Mouse (Mus musculus) megakaryocyte, embryonic 14.5 days (primary cell): ENCODE measurements at regions not wholly inside any gene's neighbourhood (a gene's known extent, or its start where the extent isn't known, plus 50 kb on each side); places are given as distances from the start of the nearest gene placed in this dataset.

ENCODE experiments used
- H3K27me3 ChIP-seq: replicated peaks from 2 replicates; pipeline ENCODE3; 2012; ENCODE audit warnings: inconsistent platforms
- H3K36me3 ChIP-seq: replicated peaks from 2 replicates; pipeline ENCODE3; 2012; ENCODE audit warnings: low read length, inconsistent platforms, mixed read lengths
- H3K4me1 ChIP-seq: 2 replicates; pipeline ENCODE4 v1.6.1; 2012; ENCODE audit warnings: inconsistent platforms
- H3K4me3 ChIP-seq: replicated peaks from 2 replicates; pipeline ENCODE3; 2012; ENCODE audit warnings: moderate library complexity, mild to moderate bottlenecking, inconsistent platforms
- H3K9me3 ChIP-seq: 2 replicates; pipeline ENCODE4 v1.6.1; 2012; ENCODE audit warnings: inconsistent platforms
- FLI1 ChIP-seq: IDR thresholded peaks from 2 replicates; pipeline ENCODE4 v1.6.1; 2012; ENCODE audit warnings: low read length, inconsistent platforms, mixed read lengths
- GATA1 ChIP-seq: IDR thresholded peaks from 3 replicates; pipeline ENCODE4 v1.6.1; 2012; ENCODE audit warnings: mixed read lengths, low read length, inconsistent platforms, borderline replicate concordance

GRCm38 (mm10) chr13:101237035-101237434, 403.8 kb upstream of the Slc30a5 start:
- H3K36me3 ChIP-seq, result no peaks in the 10 kb centered on the region
- H3K4me1 ChIP-seq, result peaks cover 12% of the 10 kb centered on the region; the same call in 1 of the 2 replicates
- H3K9me3 ChIP-seq, result no peaks in the 10 kb centered on the region
- no peak overlapping the region for H3K4me3 ChIP-seq
- H3K27me3 ChIP-seq, result no peaks in the 10 kb centered on the region
- TF ChIP-seq FLI1, result no peak
- TF ChIP-seq GATA1, result no peak

- Histone ChIP-seq H3K4me3 (no peak overlapping the region), H3K9me3 (no peaks in the 10 kb centered on the region), H3K36me3 (no peaks in the 10 kb centered on the region), H3K4me1 (peaks cover 12% of the 10 kb centered on the region; the same call in 1 of the 2 replicates), H3K27me3 (peaks cover 3% of the 10 kb centered on the region)
- no peak for TF ChIP-seq GATA1
- TF ChIP-seq FLI1, result no peak
These were observed 402.6 kb upstream of the Slc30a5 start for GRCm38 (mm10) chr13:101235846-101236245.

- Histone ChIP-seq H3K27me3 (peaks cover 3% of the 10 kb centered on the region), H3K9me3 (no peaks in the 10 kb centered on the region), H3K4me1 (peaks cover 12% of the 10 kb centered on the region; the same call in 1 of the 2 replicates), H3K36me3 (no peaks in the 10 kb centered on the region), H3K4me3 (no peak overlapping the region)
- TF ChIP-seq GATA1, result no peak
- TF ChIP-seq FLI1, result no peak
These were observed 401.9 kb upstream of the Slc30a5 start for GRCm38 (mm10) chr13:101235110-101235509.

GRCm38 (mm10) chr13:101234550-101234949, 401.3 kb upstream of the Slc30a5 start:
- no peak for TF ChIP-seq FLI1
- TF ChIP-seq GATA1, result no peak
- Histone ChIP-seq H3K27me3 (peaks cover 5% of the 10 kb centered on the region), H3K4me1 (peaks cover 12% of the 10 kb centered on the region; the same call in 1 of the 2 replicates), H3K36me3 (no peaks in the 10 kb centered on the region), H3K4me3 (no peak overlapping the region), H3K9me3 (no peaks in the 10 kb centered on the region)

GRCm38 (mm10) chr13:101233843-101234281, 400.6 kb upstream of the Slc30a5 start:
- Histone ChIP-seq H3K36me3 (no peaks in the 10 kb centered on the region), H3K4me1 (peaks cover 12% of the 10 kb centered on the region; the same call in 1 of the 2 replicates), H3K4me3 (no peak overlapping the region), H3K9me3 (no peaks in the 10 kb centered on the region), H3K27me3 (peaks cover 5% of the 10 kb centered on the region)
- TF ChIP-seq GATA1, result no peak
- no peak for TF ChIP-seq FLI1

- TF ChIP-seq GATA1, result no peak
- TF ChIP-seq FLI1, result no peak
- H3K36me3 ChIP-seq, result no peaks in the 10 kb centered on the region
- peaks cover 5% of the 10 kb centered on the region for H3K27me3 ChIP-seq
- peaks cover 11% of the 10 kb centered on the region; the same call in 1 of the 2 replicates for H3K4me1 ChIP-seq
- no peak overlapping the region for H3K4me3 ChIP-seq
- no peaks in the 10 kb centered on the region for H3K9me3 ChIP-seq
These were observed 400.1 kb upstream of the Slc30a5 start for GRCm38 (mm10) chr13:101233181-101233842.

- Histone ChIP-seq H3K4me3 (no peak overlapping the region), H3K9me3 (no peaks in the 10 kb centered on the region), H3K4me1 (peaks cover 6% of the 10 kb centered on the region; the same call in 1 of the 2 replicates), H3K36me3 (no peaks in the 10 kb centered on the region), H3K27me3 (peaks cover 7% of the 10 kb centered on the region)
- no peak for TF ChIP-seq FLI1
- no peak for TF ChIP-seq GATA1
These were observed 396.6 kb upstream of the Slc30a5 start for GRCm38 (mm10) chr13:101229861-101230260.

GRCm38 (mm10) chr13:101225366-101225765, 392.1 kb upstream of the Slc30a5 start:
- no peak for TF ChIP-seq FLI1
- no peak for TF ChIP-seq GATA1
- no peaks in the 10 kb centered on the region for H3K4me1 ChIP-seq
- H3K36me3 ChIP-seq, result no peaks in the 10 kb centered on the region
- H3K9me3 ChIP-seq, result no peaks in the 10 kb centered on the region
- peaks cover 4% of the 10 kb centered on the region for H3K27me3 ChIP-seq
- no peak overlapping the region for H3K4me3 ChIP-seq

- Histone ChIP-seq H3K4me3 (no peak overlapping the region), H3K9me3 (no peaks in the 10 kb centered on the region), H3K27me3 (peaks cover 2% of the 10 kb centered on the region), H3K36me3 (no peaks in the 10 kb centered on the region), H3K4me1 (no peaks in the 10 kb centered on the region)
- TF ChIP-seq FLI1 (no peak), GATA1 (no peak)
These were observed 388.3 kb upstream of the Slc30a5 start for GRCm38 (mm10) chr13:101221331-101222043.

- peaks cover 4% of the 10 kb centered on the region for H3K27me3 ChIP-seq
- TF ChIP-seq FLI1, result no peak
- no peak for TF ChIP-seq GATA1
- H3K9me3 ChIP-seq, result 0 out of 2 replicates have a peak, but pooled peaks cover 3% of the 10 kb centered on the region
- H3K36me3 ChIP-seq, result no peaks in the 10 kb centered on the region
- H3K4me3 ChIP-seq, result no peak overlapping the region
- H3K4me1 ChIP-seq, result no peaks in the 10 kb centered on the region
These were observed 386.3 kb upstream of the Slc30a5 start for GRCm38 (mm10) chr13:101219568-101219967.
